Mouse (Mus musculus) intestine, embryonic 16.5 days (tissue): ENCODE data around the gene Tepp. TPM values are rescaled to one million over a fixed set of nuclear protein-coding genes. Genes with fewer than 3 reads are reported as not detected.

Source experiments
- ATAC-seq: fragments of 200-750 bp; cut with Nextera tagmentation; 2 replicates; pipeline ENCODE4 v1.8.0; 2017; ENCODE audit warnings: moderate TSS enrichment, moderate library complexity
- H3K27ac ChIP-seq: fragments of 300-500 bp; sonication (generic); 2 replicates; pipeline ENCODE4 v1.5.1; 2014; ENCODE audit warnings: mild to moderate bottlenecking, low read length
- H3K27me3 ChIP-seq: fragments of 300-500 bp; sonication (generic); replicated peaks from 2 replicates; pipeline ENCODE4 v1.6.1; 2014; ENCODE audit warnings: low read length, control low read depth, mixed read lengths; ENCODE audit not compliant: control insufficient read depth, insufficient read depth
- H3K36me3 ChIP-seq: fragments of 300-500 bp; sonication (generic); 2 replicates; pipeline ENCODE4 v1.6.1; 2014; ENCODE audit warnings: low read length, control low read depth; ENCODE audit not compliant: control insufficient read depth, insufficient read depth
- H3K4me1 ChIP-seq: fragments of 300-500 bp; sonication (generic); 2 replicates; pipeline ENCODE4 v1.6.1; 2014; ENCODE audit warnings: low read length, control low read depth, mixed read lengths; ENCODE audit not compliant: control insufficient read depth, insufficient read depth
- H3K4me2 ChIP-seq: fragments of 300-500 bp; sonication (generic); 2 replicates; pipeline ENCODE4 v1.6.1; 2014; ENCODE audit warnings: low read depth, low read length, control low read depth
- H3K4me3 ChIP-seq: fragments of 300-500 bp; sonication (generic); 2 replicates; pipeline ENCODE4 v1.5.1; 2014; ENCODE audit warnings: mild to moderate bottlenecking, low read length
- H3K9ac ChIP-seq: fragments of 300-500 bp; sonication (generic); 2 replicates; pipeline ENCODE4 v1.6.1; 2014; ENCODE audit warnings: low read depth, low read length
- H3K9me3 ChIP-seq: fragments of 300-500 bp; sonication (generic); 2 replicates; pipeline ENCODE4 v1.6.1; 2016; ENCODE audit warnings: low read length, control low read depth; ENCODE audit not compliant: control insufficient read depth
- WGBS: fragments of 180-500 bp; shearing (Covaris S2); extraction: QIAGEN DNeasy Blood & Tissue Kit; methylation state at CpG from one replicate; pipeline ENCODE4 v1.1.7; 2014; 5-methylcytosine and 5-hydroxymethylcytosine counted together
- polyA plus RNA-seq: library from polyadenylated mRNA; unstranded; fragments of >200 nt; fragmentation: Nextera tagmentation; extraction: Ambion mirVana; gene quantifications from 2 replicates; pipeline ENCODE4 v1.2.1, GENCODE M21; 2015

Tepp gene
- polyA plus RNA-seq, 1 experiment from 2014 or later = not detected

- 62% methylated on average over 5 of the region's 5 CpGs for WGBS
- Histone ChIP-seq H3K4me3 (no peak overlapping the region), H3K27ac (no peak overlapping the region), H3K36me3 (peaks cover 32% of the 10 kb centered on the region), H3K9me3 (no peaks in the 10 kb centered on the region), H3K4me2 (no peak overlapping the region), H3K27me3 (no peaks in the 10 kb centered on the region), H3K4me1 (peaks cover 12% of the 10 kb centered on the region), H3K9ac (no peak overlapping the region)
- no peak for ATAC-seq
Measured at GRCm38 (mm10) chr8:95324646-95325045, 14.3 kb downstream of the Tepp start.

GRCm38 (mm10) chr8:95326822-95327221 lies 16.5 kb downstream of the Tepp start:
- Histone ChIP-seq H3K9ac (no peak overlapping the region), H3K27ac (no peak overlapping the region), H3K27me3 (no peaks in the 10 kb centered on the region), H3K4me1 (peaks cover 8% of the 10 kb centered on the region), H3K4me2 (no peak overlapping the region), H3K36me3 (peaks cover 32% of the 10 kb centered on the region), H3K4me3 (no peak overlapping the region), H3K9me3 (no peaks in the 10 kb centered on the region)
- 87% methylated on average over 5 of the region's 5 CpGs for WGBS
- no peak for ATAC-seq

GRCm38 (mm10) chr8:95327866-95328465 lies 17.6 kb downstream of the Tepp start:
- no peak overlapping the region for H3K4me3 ChIP-seq
- no peak overlapping the region for H3K4me2 ChIP-seq
- peaks cover 11% of the 10 kb centered on the region for H3K4me1 ChIP-seq
- H3K9me3 ChIP-seq = no peaks in the 10 kb centered on the region
- H3K27ac ChIP-seq = no peak overlapping the region
- no peak overlapping the region for H3K9ac ChIP-seq
- peaks cover 32% of the 10 kb centered on the region for H3K36me3 ChIP-seq
- 90% methylated on average over 46 of the region's 46 CpGs for WGBS
- no peak for ATAC-seq
- H3K27me3 ChIP-seq = no peaks in the 10 kb centered on the region

- Histone ChIP-seq H3K36me3 (peaks cover 32% of the 10 kb centered on the region), H3K4me2 (peak overlapping the region; percentile 83), H3K9ac (peak overlapping the region; percentile 97), H3K9me3 (no peaks in the 10 kb centered on the region), H3K27ac (no peak overlapping the region), H3K4me3 (peak overlapping the region; percentile 87), H3K27me3 (no peaks in the 10 kb centered on the region), H3K4me1 (peaks cover 11% of the 10 kb centered on the region)
- ATAC-seq = no peak
- 82% methylated on average over 1 of the region's 1 CpGs for WGBS
Measured at GRCm38 (mm10) chr8:95330367-95330766, 20.0 kb downstream of the Tepp start.

- Histone ChIP-seq H3K4me2 (peak overlapping the region; percentile 83), H3K4me1 (peaks cover 11% of the 10 kb centered on the region), H3K27me3 (no peaks in the 10 kb centered on the region), H3K4me3 (peak overlapping the region; percentile 87), H3K9me3 (no peaks in the 10 kb centered on the region), H3K27ac (peak overlapping the region; percentile 99), H3K36me3 (peaks cover 29% of the 10 kb centered on the region), H3K9ac (peak overlapping the region; percentile 97)
- ATAC-seq = peak; percentile 61
- under 1% methylated on average over 38 of the region's 38 CpGs for WGBS
Measured at GRCm38 (mm10) chr8:95331156-95331719, 20.9 kb downstream of the Tepp start.

- peaks cover 11% of the 10 kb centered on the region for H3K4me1 ChIP-seq
- peaks cover 23% of the 10 kb centered on the region for H3K36me3 ChIP-seq
- peak within 1 kb of the TSS; percentile 97 for H3K9ac ChIP-seq
- ATAC-seq = peak; percentile 96
- H3K9me3 ChIP-seq = no peaks in the 10 kb centered on the region
- under 1% methylated on average over 77 of the region's 80 CpGs for WGBS
- peak within 1 kb of the TSS; percentile 87 for H3K4me3 ChIP-seq
- H3K27me3 ChIP-seq = no peaks in the 10 kb centered on the region
- H3K27ac ChIP-seq = peak within 1 kb of the TSS; percentile 99
- H3K4me2 ChIP-seq = peak within 1 kb of the TSS; percentile 83
Measured at GRCm38 (mm10) chr8:95331720-95332436, 21.5 kb downstream of the Tepp start, which contains the start of the genes Zfp319 and Usb1. TSS of gene Zfp319 (minus strand) at chr8:95331950. TSS of gene Usb1 (plus strand) at chr8:95332284.

GRCm38 (mm10) chr8:95332437-95333199 lies 22.3 kb downstream of the Tepp start:
- peaks cover 16% of the 10 kb centered on the region for H3K36me3 ChIP-seq
- ATAC-seq = peak; percentile 34

GRCm38 (mm10) chr8:95335706-95336105 lies 25.3 kb downstream of the Tepp start:
- peaks cover 3% of the 10 kb centered on the region; the same call in 1 of the 2 replicates for H3K4me1 ChIP-seq
- H3K4me2 ChIP-seq = no peak overlapping the region
- no peaks in the 10 kb centered on the region for H3K27me3 ChIP-seq
- H3K4me3 ChIP-seq = no peak overlapping the region
- WGBS = 84% methylated on average over 1 of the region's 1 CpGs
- no peak for ATAC-seq
- H3K36me3 ChIP-seq = peaks cover 9% of the 10 kb centered on the region; the same call in 1 of the 2 replicates
- no peak overlapping the region for H3K9ac ChIP-seq
- no peaks in the 10 kb centered on the region for H3K9me3 ChIP-seq
- no peak overlapping the region for H3K27ac ChIP-seq

More at GRCm38 (mm10) chr8:95332437-95333199, 22.3 kb downstream of the Tepp start:
- Histone ChIP-seq H3K9ac (peak overlapping the region; percentile 97), H3K4me2 (peak overlapping the region; percentile 83), H3K4me3 (peak overlapping the region; percentile 87), H3K27me3 (no peaks in the 10 kb centered on the region), H3K4me1 (peaks cover 11% of the 10 kb centered on the region), H3K9me3 (no peaks in the 10 kb centered on the region), H3K27ac (peak overlapping the region; percentile 99)
- WGBS = 21% methylated on average over 21 of the region's 21 CpGs

- H3K4me3 ChIP-seq = no peak overlapping the region
- H3K4me2 ChIP-seq = no peak overlapping the region
- H3K36me3 ChIP-seq = peaks cover 9% of the 10 kb centered on the region; the same call in 1 of the 2 replicates
- no peak for ATAC-seq
- no peak overlapping the region for H3K27ac ChIP-seq
- H3K9ac ChIP-seq = no peak overlapping the region
- no peaks in the 10 kb centered on the region for H3K9me3 ChIP-seq
- no peaks in the 10 kb centered on the region for H3K27me3 ChIP-seq
- H3K4me1 ChIP-seq = 0 out of 2 replicates have a peak, but pooled peaks cover 3% of the 10 kb centered on the region
Measured at GRCm38 (mm10) chr8:95336363-95336762, 26.0 kb downstream of the Tepp start.
